Mouse (Mus musculus) cerebellum, adult 2 months (tissue): ENCODE measurements around the gene Myrfl.

Source experiments
- CTCF ChIP-seq: fragments of 200-500 bp; IDR thresholded peaks from 2 replicates; pipeline ENCODE4 v1.5.1; 2011; ENCODE audit warnings: low read depth, mild to moderate bottlenecking, control low read depth, low read length, moderate library complexity, borderline replicate concordance; ENCODE audit not compliant: insufficient read depth
- POLR2A ChIP-seq: fragments of 200-500 bp; IDR thresholded peaks from 2 replicates; pipeline ENCODE4 v1.6.1; 2011; ENCODE audit warnings: low read length, control low read depth, borderline replicate concordance; ENCODE audit not compliant: insufficient read depth

DNA sequence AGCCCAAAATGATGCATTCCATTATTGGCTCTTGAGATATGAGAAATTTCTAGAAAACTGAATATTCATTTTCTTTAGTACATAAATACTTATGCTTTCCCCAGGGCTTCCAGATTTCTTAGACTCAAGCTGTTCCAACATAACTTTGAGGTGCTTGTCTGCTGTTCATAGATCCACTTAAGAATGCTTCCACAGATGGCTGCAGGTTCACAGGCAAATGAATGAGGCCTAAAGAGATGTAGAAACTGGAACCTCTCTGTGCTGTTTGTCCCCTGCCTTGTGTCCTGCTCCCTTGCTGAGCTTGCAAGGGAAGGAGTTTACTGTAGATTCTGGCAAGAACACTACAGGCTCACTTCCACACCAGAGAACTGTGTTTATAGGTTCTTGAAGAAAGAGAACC is 108.3 kb downstream of the Myrfl start:
- TF ChIP-seq CTCF = no peak
- no peak for TF ChIP-seq POLR2A
